Mouse (Mus musculus) limb, embryonic 14.5 days (tissue): Measurements from ENCODE around the gene Nek4. TPM values are rescaled to one million over a fixed set of nuclear protein-coding genes. Genes with fewer than 3 reads are reported as not detected.

ENCODE experiments used
- ATAC-seq: fragments of 200-750 bp; cut with Nextera tagmentation; 2 replicates; pipeline ENCODE4 v1.8.0; 2017; ENCODE audit warnings: low read depth, moderate number of reproducible peaks, moderate TSS enrichment; ENCODE audit not compliant: low FRiP score
- DNase-seq: peaks from one replicate; pipeline ENCODE4 v3.0.0-alpha.2; 2015; ENCODE audit warnings: low spot score
- H3K27ac ChIP-seq: fragments of 300-500 bp; sonication (generic); replicated peaks from 2 replicates; pipeline ENCODE4 v1.5.1; 2014; ENCODE audit warnings: low read depth, mild to moderate bottlenecking, low read length, moderate library complexity, mixed read lengths
- H3K27me3 ChIP-seq: fragments of 300-500 bp; sonication (generic); 2 replicates; pipeline ENCODE4 v1.6.1; 2014; ENCODE audit warnings: low read length, mixed read lengths; ENCODE audit not compliant: control insufficient read depth, insufficient read depth
- H3K36me3 ChIP-seq: fragments of 300-500 bp; sonication (generic); 2 replicates; pipeline ENCODE4 v1.6.1; 2014; ENCODE audit warnings: mild to moderate bottlenecking, low read length, moderate library complexity, mixed read lengths; ENCODE audit not compliant: control insufficient read depth, insufficient read depth
- H3K4me1 ChIP-seq: fragments of 300-500 bp; sonication (generic); 2 replicates; pipeline ENCODE4 v1.6.1; 2014; ENCODE audit warnings: antibody characterized with exemption, low read length, mixed read lengths; ENCODE audit not compliant: control insufficient read depth, insufficient read depth
- H3K4me2 ChIP-seq: fragments of 300-500 bp; sonication (generic); replicated peaks from 2 replicates; pipeline ENCODE4 v1.6.1; 2014; ENCODE audit warnings: low read depth, mild to moderate bottlenecking, low read length, moderate library complexity; ENCODE audit not compliant: severe bottlenecking
- H3K4me3 ChIP-seq: fragments of 300-500 bp; sonication (generic); replicated peaks from 2 replicates; pipeline ENCODE4 v1.5.1; 2014; ENCODE audit warnings: low read length
- H3K9ac ChIP-seq: fragments of 300-500 bp; sonication (generic); 2 replicates; pipeline ENCODE4 v1.6.1; 2014; ENCODE audit warnings: mild to moderate bottlenecking, low read depth, low read length, moderate library complexity; ENCODE audit not compliant: severe bottlenecking
- H3K9me3 ChIP-seq: fragments of 300-500 bp; sonication (generic); 2 replicates; pipeline ENCODE4 v1.6.1; 2016; ENCODE audit warnings: low read length; ENCODE audit not compliant: control insufficient read depth
- POLR2A ChIP-seq: fragments of 200-500 bp; IDR thresholded peaks from 2 replicates; pipeline ENCODE4 v1.8.0; 2012; ENCODE audit warnings: inconsistent platforms, mild to moderate bottlenecking, moderate library complexity, borderline replicate concordance; ENCODE audit not compliant: insufficient read depth, insufficient read length; ENCODE audit errors: extremely low read depth
- WGBS: fragments of 180-500 bp; shearing (Covaris S2); extraction: QIAGEN DNeasy Blood & Tissue Kit; methylation state at CpG from one replicate; pipeline ENCODE4 v1.1.7; 2014; 5-methylcytosine and 5-hydroxymethylcytosine counted together
- polyA plus RNA-seq, 2 experiments: library from polyadenylated mRNA; depleted of rRNA in 1 of 2; stranded (reverse) in 1 of 2; unstranded in 1 of 2; fragments of >200 nt; fragmentation: Nextera tagmentation in 1 of 2; extraction: Ambion mirVana in 1 of 2; gene quantifications; 2 replicates each; pipeline versions ENCODE4 v1.2.1 to v1.2.3; 2012 to 2014

Gene Nek4
- polyA plus RNA-seq, 2 experiments, result 8.0 to 8.8 TPM

GRCm38 (mm10) chr14:31019331-31020205 lies 68.4 kb downstream of the Nek4 start:
- DNase-seq (peak; percentile 79), ATAC-seq (peak; percentile 92)
- Histone ChIP-seq H3K4me3 (peak overlapping the region; percentile 48), H3K27ac (peak overlapping the region; percentile 97), H3K4me2 (peak overlapping the region; percentile 47), H3K36me3 (peaks cover 43% of the 10 kb centered on the region), H3K9ac (peak overlapping the region; percentile 95), H3K4me1 (peaks cover 13% of the 10 kb centered on the region), H3K9me3 (no peaks in the 10 kb centered on the region), H3K27me3 (no peaks in the 10 kb centered on the region)
- 8% methylated on average over 22 of the region's 56 CpGs for WGBS
- TF ChIP-seq POLR2A, result 0 out of 2 replicates have a peak, but pooled peaks have one; percentile 53

GRCm38 (mm10) chr14:31022579-31022978 lies 71.4 kb downstream of the Nek4 start:
- no peak for DNase-seq
- ATAC-seq, result no peak
- Histone ChIP-seq H3K9ac (no peak overlapping the region), H3K4me2 (no peak overlapping the region), H3K36me3 (peaks cover 42% of the 10 kb centered on the region), H3K4me3 (no peak overlapping the region), H3K4me1 (peaks cover 10% of the 10 kb centered on the region), H3K9me3 (no peaks in the 10 kb centered on the region), H3K27me3 (no peaks in the 10 kb centered on the region), H3K27ac (no peak overlapping the region)
- WGBS, result 32% methylated on average over 1 of the region's 1 CpGs
- TF ChIP-seq POLR2A, result no peak

GRCm38 (mm10) chr14:31025785-31026184 lies 74.6 kb downstream of the Nek4 start:
- H3K36me3 ChIP-seq, result peaks cover 69% of the 10 kb centered on the region
- H3K4me3 ChIP-seq, result no peak overlapping the region
- H3K4me1 ChIP-seq, result no peaks in the 10 kb centered on the region
- WGBS, result 75% methylated on average over 3 of the region's 3 CpGs
- TF ChIP-seq POLR2A, result no peak
- no peak overlapping the region for H3K27ac ChIP-seq
- DNase-seq, result no peak
- H3K9ac ChIP-seq, result no peak overlapping the region
- no peak for ATAC-seq
- no peak overlapping the region for H3K4me2 ChIP-seq
- no peaks in the 10 kb centered on the region for H3K9me3 ChIP-seq
- H3K27me3 ChIP-seq, result no peaks in the 10 kb centered on the region

Other genes starting within 250 kb of the Nek4 start
- 6.5 and 7.7 TPM in 2 replicates for gene Sfmbt1, start 236.5 kb upstream of the Nek4 start, polyA plus RNA-seq (2012; rRNA removed)
- gene Sfmbt1, start 236.5 kb upstream of the Nek4 start, polyA plus RNA-seq (2014; fragmentation: Nextera tagmentation; extraction: Ambion mirVana), result 14.0 and 16.5 TPM in 2 replicates
- gene Tmem110, start 125.8 kb upstream of the Nek4 start, polyA plus RNA-seq (2012; rRNA removed), result 31.3 and 33.1 TPM in 2 replicates
- gene Tmem110, start 125.8 kb upstream of the Nek4 start, polyA plus RNA-seq (2014; fragmentation: Nextera tagmentation; extraction: Ambion mirVana), result 33.4 and 35.8 TPM in 2 replicates
- gene Mustn1, start 72.2 kb upstream of the Nek4 start, polyA plus RNA-seq (2012; rRNA removed), result 17.7 and 18.1 TPM in 2 replicates
- 18.8 and 24.8 TPM in 2 replicates for gene Mustn1, start 72.2 kb upstream of the Nek4 start, polyA plus RNA-seq (2014; fragmentation: Nextera tagmentation; extraction: Ambion mirVana)
- 0.08 TPM in 2 replicates for gene Itih4, start 64.9 kb upstream of the Nek4 start, polyA plus RNA-seq (2012; rRNA removed)
- not detected in 2 replicates for gene Itih4, start 64.9 kb upstream of the Nek4 start, polyA plus RNA-seq (2014; fragmentation: Nextera tagmentation; extraction: Ambion mirVana)
- gene Itih3, start 27.6 kb upstream of the Nek4 start, polyA plus RNA-seq (2012; rRNA removed), result 0.13 and 0.21 TPM in 2 replicates
- 0.12 and 0.36 TPM in 2 replicates for gene Itih3, start 27.6 kb upstream of the Nek4 start, polyA plus RNA-seq (2014; fragmentation: Nextera tagmentation; extraction: Ambion mirVana)
- 0.03 TPM in 1 of 2 replicates, not detected in the other for gene Itih1, start 8.1 kb upstream of the Nek4 start, polyA plus RNA-seq (2012; rRNA removed)
- not detected in 2 replicates for gene Itih1, start 8.1 kb upstream of the Nek4 start, polyA plus RNA-seq (2014; fragmentation: Nextera tagmentation; extraction: Ambion mirVana)
- 108 and 128 TPM in 2 replicates for gene Glt8d1, start 50.0 kb downstream of the Nek4 start, polyA plus RNA-seq (2012; rRNA removed)
- gene Glt8d1, start 50.0 kb downstream of the Nek4 start, polyA plus RNA-seq (2014; fragmentation: Nextera tagmentation; extraction: Ambion mirVana), result 67.9 and 70.4 TPM in 2 replicates
- 339 and 364 TPM in 2 replicates for gene Spcs1, start 50.3 kb downstream of the Nek4 start, polyA plus RNA-seq (2012; rRNA removed)
- 423 and 460 TPM in 2 replicates for gene Spcs1, start 50.3 kb downstream of the Nek4 start, polyA plus RNA-seq (2014; fragmentation: Nextera tagmentation; extraction: Ambion mirVana)
- gene Pbrm1, start 67.8 kb downstream of the Nek4 start, polyA plus RNA-seq (2012; rRNA removed), result 26.8 and 29.5 TPM in 2 replicates
- 88.5 and 92.8 TPM in 2 replicates for gene Pbrm1, start 67.8 kb downstream of the Nek4 start, polyA plus RNA-seq (2014; fragmentation: Nextera tagmentation; extraction: Ambion mirVana)
- gene Gnl3, start 67.8 kb downstream of the Nek4 start, polyA plus RNA-seq (2012; rRNA removed), result 118 and 139 TPM in 2 replicates
- 105 and 117 TPM in 2 replicates for gene Gnl3, start 67.8 kb downstream of the Nek4 start, polyA plus RNA-seq (2014; fragmentation: Nextera tagmentation; extraction: Ambion mirVana)
- gene Smim4, start 177.6 kb downstream of the Nek4 start, polyA plus RNA-seq (2012; rRNA removed), result 28.2 and 37.4 TPM in 2 replicates
- gene Smim4, start 177.6 kb downstream of the Nek4 start, polyA plus RNA-seq (2014; fragmentation: Nextera tagmentation; extraction: Ambion mirVana), result 62.7 and 68.1 TPM in 2 replicates
- gene Nt5dc2, start 179.7 kb downstream of the Nek4 start, polyA plus RNA-seq (2012; rRNA removed), result 357 and 464 TPM in 2 replicates
- gene Nt5dc2, start 179.7 kb downstream of the Nek4 start, polyA plus RNA-seq (2014; fragmentation: Nextera tagmentation; extraction: Ambion mirVana), result 358 and 361 TPM in 2 replicates
- gene Stab1, start 217.3 kb downstream of the Nek4 start, polyA plus RNA-seq (2012; rRNA removed), result 68.5 and 81.8 TPM in 2 replicates
- gene Stab1, start 217.3 kb downstream of the Nek4 start, polyA plus RNA-seq (2014; fragmentation: Nextera tagmentation; extraction: Ambion mirVana), result 59.5 and 64.4 TPM in 2 replicates